Mouse (Mus musculus) midbrain, embryonic 11.5 days (tissue): Measurements from ENCODE around the gene Pramel6. TPM values are rescaled to one million over a fixed set of nuclear protein-coding genes. Genes with fewer than 3 reads are reported as not detected.
"Not testable (repeated sequence)": the region's sequence is repeated elsewhere in the genome, so short reads cannot be mapped to it uniquely, and the experiment has no call there.

Source experiments
- ATAC-seq: fragments of 200-750 bp; cut with Nextera tagmentation; 2 replicates; pipeline ENCODE4 v1.8.0; 2017; ENCODE audit warnings: moderate TSS enrichment, moderate library complexity; ENCODE audit not compliant: low FRiP score
- DNase-seq: peaks from one replicate; pipeline ENCODE4 v3.0.0; 2015; ENCODE audit warnings: low spot score; ENCODE audit errors: missing footprints
- H3K27ac ChIP-seq: fragments of 300-500 bp; sonication (generic); 2 replicates; pipeline ENCODE4 v1.5.1; 2014; ENCODE audit warnings: low read depth, low read length
- H3K27me3 ChIP-seq: fragments of 300-500 bp; sonication (generic); 2 replicates; pipeline ENCODE4 v1.6.1; 2014; ENCODE audit warnings: mild to moderate bottlenecking, low read length, moderate library complexity, mixed read lengths; ENCODE audit not compliant: control insufficient read depth, insufficient read depth
- H3K36me3 ChIP-seq: fragments of 300-500 bp; sonication (generic); 2 replicates; pipeline ENCODE4 v1.6.1; 2014; ENCODE audit warnings: mild to moderate bottlenecking, low read length, moderate library complexity, mixed read lengths; ENCODE audit not compliant: control insufficient read depth, insufficient read depth
- H3K4me1 ChIP-seq: fragments of 300-500 bp; sonication (generic); 2 replicates; pipeline ENCODE4 v1.6.1; 2014; ENCODE audit warnings: low read length; ENCODE audit not compliant: control insufficient read depth, insufficient read depth
- H3K4me2 ChIP-seq: fragments of 300-500 bp; sonication (generic); 2 replicates; pipeline ENCODE4 v1.6.1; 2014; ENCODE audit warnings: mild to moderate bottlenecking, moderate library complexity
- H3K4me3 ChIP-seq: fragments of 300-500 bp; sonication (generic); 2 replicates; pipeline ENCODE4 v1.5.1; 2014; ENCODE audit warnings: low read depth, low read length
- H3K9ac ChIP-seq: fragments of 300-500 bp; sonication (generic); 2 replicates; pipeline ENCODE4 v1.6.1; 2014; ENCODE audit warnings: low read length
- H3K9me3 ChIP-seq: fragments of 300-500 bp; sonication (generic); 2 replicates; pipeline ENCODE4 v1.6.1; 2016; ENCODE audit warnings: low read length; ENCODE audit not compliant: control insufficient read depth
- WGBS: fragments of 180-500 bp; shearing (Covaris S2); extraction: QIAGEN DNeasy Blood & Tissue Kit; methylation state at CpG from one replicate; pipeline ENCODE4 v1.1.7; 2014; 5-methylcytosine and 5-hydroxymethylcytosine counted together
- polyA plus RNA-seq: library from polyadenylated mRNA; unstranded; fragments of >200 nt; fragmentation: Nextera tagmentation; extraction: Ambion mirVana; gene quantifications from 2 replicates; pipeline ENCODE4 v1.2.1, GENCODE M21; 2014

The Pramel6 gene
- not detected in 2 replicates for polyA plus RNA-seq

- no peak for ATAC-seq
- 88% methylated on average over 6 of the region's 6 CpGs for WGBS
These were observed at the start of gene Pramel6 for GRCm38 (mm10) chr2:87506265-87506664. Pramel6 (plus strand) TSS chr2:87506565.

GRCm38 (mm10) chr2:87461769-87462168 lies 44.6 kb upstream of the Pramel6 start:
- no peak overlapping the region for H3K27ac ChIP-seq
- ATAC-seq = no peak

More at GRCm38 (mm10) chr2:87506265-87506664, at the start of gene Pramel6:
- no peak within 1 kb of the TSS for H3K4me2 ChIP-seq
- no peak within 1 kb of the TSS for H3K9ac ChIP-seq
- H3K4me1 ChIP-seq = no peaks in the 10 kb centered on the region
- H3K27me3 ChIP-seq = no peaks in the 10 kb centered on the region
- H3K4me3 ChIP-seq = no peak within 1 kb of the TSS
- H3K36me3 ChIP-seq = no peaks in the 10 kb centered on the region
- DNase-seq = no peak
- H3K9me3 ChIP-seq = no peaks in the 10 kb centered on the region
- H3K27ac ChIP-seq = no peak within 1 kb of the TSS

GRCm38 (mm10) chr2:87480207-87480606 lies 26.2 kb upstream of the Pramel6 start:
- ATAC-seq = no peak
- Histone ChIP-seq H3K36me3 (no peaks in the 10 kb centered on the region), H3K4me1 (no peaks in the 10 kb centered on the region), H3K4me3 (no peak overlapping the region), H3K9ac (no peak overlapping the region), H3K27me3 (no peaks in the 10 kb centered on the region), H3K9me3 (no peaks in the 10 kb centered on the region), H3K27ac (no peak overlapping the region), H3K4me2 (no peak overlapping the region)
- DNase-seq = no peak

More at GRCm38 (mm10) chr2:87461769-87462168, 44.6 kb upstream of the Pramel6 start:
- H3K9ac ChIP-seq = no peak overlapping the region
- H3K4me3 ChIP-seq = no peak overlapping the region
- H3K4me2 ChIP-seq = no peak overlapping the region
- no peaks in the 10 kb centered on the region for H3K9me3 ChIP-seq
- H3K4me1 ChIP-seq = no peaks in the 10 kb centered on the region
- no peaks in the 10 kb centered on the region for H3K27me3 ChIP-seq
- WGBS = 91% methylated on average over 4 of the region's 4 CpGs
- DNase-seq = no peak
- no peaks in the 10 kb centered on the region for H3K36me3 ChIP-seq

GRCm38 (mm10) chr2:87481158-87481557 lies 25.2 kb upstream of the Pramel6 start:
- no peak overlapping the region for H3K9ac ChIP-seq
- DNase-seq = no peak
- 86% methylated on average over 4 of the region's 4 CpGs for WGBS
- H3K9me3 ChIP-seq = no peaks in the 10 kb centered on the region
- no peak overlapping the region for H3K27ac ChIP-seq
- no peaks in the 10 kb centered on the region for H3K36me3 ChIP-seq
- H3K27me3 ChIP-seq = no peaks in the 10 kb centered on the region
- H3K4me3 ChIP-seq = no peak overlapping the region
- no peaks in the 10 kb centered on the region for H3K4me1 ChIP-seq
- ATAC-seq = no peak
- no peak overlapping the region for H3K4me2 ChIP-seq

GRCm38 (mm10) chr2:87482276-87482675 lies 24.1 kb upstream of the Pramel6 start:
- DNase-seq (no peak), ATAC-seq (no peak)
- H3K27ac ChIP-seq = no peak overlapping the region
- no peaks in the 10 kb centered on the region for H3K27me3 ChIP-seq
- no peak overlapping the region for H3K4me3 ChIP-seq
- no peaks in the 10 kb centered on the region for H3K36me3 ChIP-seq
- no peak overlapping the region for H3K9ac ChIP-seq
- no peaks in the 10 kb centered on the region for H3K4me1 ChIP-seq
- H3K9me3 ChIP-seq = no peaks in the 10 kb centered on the region
- 74% methylated on average over 2 of the region's 2 CpGs for WGBS
- no peak overlapping the region for H3K4me2 ChIP-seq

- not testable (repeated sequence) for H3K9ac ChIP-seq, H3K4me1 ChIP-seq, H3K4me3 ChIP-seq, ATAC-seq, H3K27ac ChIP-seq, DNase-seq, H3K4me2 ChIP-seq, H3K36me3 ChIP-seq, H3K27me3 ChIP-seq, H3K9me3 ChIP-seq
- 76% methylated on average over 4 of the region's 5 CpGs for WGBS
These were observed 9.4 kb upstream of the Pramel6 start, which contains the start of gene Pramel7 for GRCm38 (mm10) chr2:87496993-87497392. Pramel7 (minus strand) TSS chr2:87497093.

GRCm38 (mm10) chr2:87515046-87515445 lies 8.7 kb downstream of the Pramel6 start:
- H3K27ac ChIP-seq = no peak overlapping the region
- no peak overlapping the region for H3K4me2 ChIP-seq
- no peak overlapping the region for H3K9ac ChIP-seq
- WGBS = 83% methylated on average over 2 of the region's 2 CpGs
- H3K27me3 ChIP-seq = no peaks in the 10 kb centered on the region
- ATAC-seq (no peak), DNase-seq (no peak)
- no peaks in the 10 kb centered on the region for H3K4me1 ChIP-seq
- no peaks in the 10 kb centered on the region for H3K36me3 ChIP-seq
- no peaks in the 10 kb centered on the region for H3K9me3 ChIP-seq
- H3K4me3 ChIP-seq = no peak overlapping the region

- no peaks in the 10 kb centered on the region for H3K4me1 ChIP-seq
These were observed 9.2 kb downstream of the Pramel6 start for GRCm38 (mm10) chr2:87515457-87516060.

GRCm38 (mm10) chr2:87516581-87516980 lies 10.2 kb downstream of the Pramel6 start:
- Histone ChIP-seq H3K4me3 (no peak overlapping the region), H3K27ac (no peak overlapping the region), H3K4me1 (no peaks in the 10 kb centered on the region), H3K9ac (no peak overlapping the region), H3K9me3 (no peaks in the 10 kb centered on the region), H3K27me3 (no peaks in the 10 kb centered on the region), H3K36me3 (no peaks in the 10 kb centered on the region), H3K4me2 (no peak overlapping the region)
- DNase-seq (no peak), ATAC-seq (no peak)
- WGBS = 88% methylated on average over 3 of the region's 3 CpGs

More at GRCm38 (mm10) chr2:87515457-87516060, 9.2 kb downstream of the Pramel6 start:
- DNase-seq (no peak), ATAC-seq (no peak)
- H3K9me3 ChIP-seq = no peaks in the 10 kb centered on the region
- H3K27me3 ChIP-seq = no peaks in the 10 kb centered on the region
- no peaks in the 10 kb centered on the region for H3K36me3 ChIP-seq
- WGBS = 83% methylated on average over 7 of the region's 8 CpGs
- no peak overlapping the region for H3K4me3 ChIP-seq
- no peak overlapping the region for H3K4me2 ChIP-seq
- H3K27ac ChIP-seq = no peak overlapping the region
- no peak overlapping the region for H3K9ac ChIP-seq
